Mouse (Mus musculus) liver, embryonic 11.5 days (tissue): Measurements from ENCODE around the gene Smim5. TPM values are rescaled to one million over a fixed set of nuclear protein-coding genes. Genes with fewer than 3 reads are reported as not detected.

ENCODE experiments used
- ATAC-seq: fragments of 200-750 bp; cut with Nextera tagmentation; replicated peaks from 2 replicates; pipeline ENCODE4 v1.8.0; 2017; ENCODE audit warnings: moderate number of reproducible peaks, mild to moderate bottlenecking, moderate TSS enrichment, moderate library complexity; ENCODE audit not compliant: low FRiP score
- DNase-seq: peaks from one replicate; pipeline ENCODE4 v3.0.0-alpha.2; 2017; ENCODE audit warnings: low spot score
- H3K27ac ChIP-seq: fragments of 300-500 bp; sonication (generic); 2 replicates; pipeline ENCODE4 v1.5.1; 2014; ENCODE audit warnings: mild to moderate bottlenecking, low read depth, low read length, control low read depth
- H3K27me3 ChIP-seq: fragments of 300-500 bp; sonication (generic); replicated peaks from 2 replicates; pipeline ENCODE4 v1.6.1; 2014; ENCODE audit warnings: low read length, mixed read lengths; ENCODE audit not compliant: control insufficient read depth, insufficient read depth
- H3K36me3 ChIP-seq: fragments of 300-500 bp; sonication (generic); 2 replicates; pipeline ENCODE4 v1.6.1; 2014; ENCODE audit warnings: mild to moderate bottlenecking, low read length, moderate library complexity, mixed read lengths; ENCODE audit not compliant: control insufficient read depth, insufficient read depth
- H3K4me1 ChIP-seq: fragments of 300-500 bp; sonication (generic); replicated peaks from 2 replicates; pipeline ENCODE4 v1.6.1; 2014; ENCODE audit warnings: low read length, mixed read lengths; ENCODE audit not compliant: control insufficient read depth, insufficient read depth
- H3K4me2 ChIP-seq: fragments of 300-500 bp; sonication (generic); 2 replicates; pipeline ENCODE4 v1.6.1; 2014; ENCODE audit warnings: mild to moderate bottlenecking, control low read depth, moderate library complexity
- H3K4me3 ChIP-seq: fragments of 300-500 bp; sonication (generic); 2 replicates; pipeline ENCODE4 v1.5.1; 2014; ENCODE audit warnings: low read depth, low read length, control low read depth
- H3K9ac ChIP-seq: fragments of 300-500 bp; sonication (generic); 2 replicates; pipeline ENCODE4 v1.6.1; 2014; ENCODE audit warnings: low read depth, low read length, control low read depth
- H3K9me3 ChIP-seq: fragments of 300-500 bp; sonication (generic); 2 replicates; pipeline ENCODE4 v1.6.1; 2016; ENCODE audit warnings: low read length, inconsistent platforms, mixed read lengths; ENCODE audit not compliant: control insufficient read depth
- WGBS: fragments of 180-500 bp; shearing (Covaris S2); extraction: QIAGEN DNeasy Blood & Tissue Kit; methylation state at CpG from one replicate; pipeline ENCODE4 v1.1.7; 2014; 5-methylcytosine and 5-hydroxymethylcytosine counted together
- polyA plus RNA-seq: library from polyadenylated mRNA; unstranded; fragments of >200 nt; fragmentation: Nextera tagmentation; extraction: Ambion mirVana; gene quantifications from 2 replicates; pipeline ENCODE4 v1.2.1, GENCODE M21; 2014

Gene Smim5
- polyA plus RNA-seq, 1 experiment from 2014 or later, result 45.9 TPM

DNA sequence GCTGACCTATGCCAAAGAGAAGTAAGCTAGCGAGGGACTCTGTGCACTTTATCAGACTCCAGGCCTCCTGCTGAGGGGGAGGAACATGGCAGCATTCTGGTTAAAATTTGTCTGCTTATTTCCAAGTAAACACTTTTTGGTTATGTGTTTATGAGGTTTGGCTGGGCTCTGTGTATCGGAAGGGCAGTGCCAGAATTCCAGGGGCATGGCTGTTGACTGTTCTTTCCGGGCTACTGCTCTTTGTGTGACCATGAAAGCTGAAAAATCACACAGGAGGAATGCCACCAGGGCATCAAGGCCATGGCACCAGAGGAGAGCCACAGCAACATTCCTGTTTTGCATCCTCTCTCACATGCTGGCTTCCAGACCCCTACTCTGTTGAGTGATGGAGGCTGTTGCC lies 6.3 kb downstream of the Smim5 start:
- Histone ChIP-seq H3K27me3 (no peaks in the 10 kb centered on the region), H3K4me2 (no peak overlapping the region), H3K9ac (no peak overlapping the region; the same call in 1 of the 2 replicates), H3K9me3 (no peaks in the 10 kb centered on the region), H3K4me3 (no peak overlapping the region), H3K4me1 (peaks cover 57% of the 10 kb centered on the region), H3K27ac (peak overlapping the region; percentile 100; the same call in 1 of the 2 replicates), H3K36me3 (peaks cover 5% of the 10 kb centered on the region; the same call in 1 of the 2 replicates)
- 79% methylated on average over 3 of the region's 3 CpGs for WGBS
- ATAC-seq (no peak), DNase-seq (no peak)

DNA sequence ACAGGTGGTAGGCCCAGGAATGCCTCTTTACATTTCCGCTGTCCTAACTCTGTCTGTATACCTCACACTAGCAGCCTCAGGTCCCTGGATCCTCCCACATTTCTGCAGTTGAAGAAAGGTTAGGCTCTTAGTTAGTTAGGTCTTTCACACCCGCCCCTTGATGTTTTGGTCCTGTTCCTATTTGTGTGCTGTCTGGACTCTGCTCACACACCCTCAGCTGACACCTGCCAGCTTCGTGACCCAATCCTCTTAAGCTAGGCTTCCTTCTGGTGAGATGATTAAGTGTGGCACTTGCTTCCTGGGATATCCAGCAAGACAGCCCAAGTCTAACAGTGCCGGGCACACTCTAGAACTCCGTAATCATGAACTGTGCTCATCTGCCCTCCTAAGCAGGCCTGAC lies 6.8 kb downstream of the Smim5 start:
- peaks cover 57% of the 10 kb centered on the region for H3K4me1 ChIP-seq
- peak overlapping the region; percentile 8; the same call in 1 of the 2 replicates for H3K9ac ChIP-seq
- DNase-seq (no peak), ATAC-seq (no peak)
- H3K9me3 ChIP-seq, result no peaks in the 10 kb centered on the region
- no peak overlapping the region for H3K4me3 ChIP-seq
- no peaks in the 10 kb centered on the region for H3K27me3 ChIP-seq
- H3K27ac ChIP-seq, result peak overlapping the region; percentile 4; the same call in 1 of the 2 replicates
- H3K36me3 ChIP-seq, result peaks cover 5% of the 10 kb centered on the region
- H3K4me2 ChIP-seq, result no peak overlapping the region
- WGBS, result 89% methylated on average over 5 of the region's 5 CpGs

DNA sequence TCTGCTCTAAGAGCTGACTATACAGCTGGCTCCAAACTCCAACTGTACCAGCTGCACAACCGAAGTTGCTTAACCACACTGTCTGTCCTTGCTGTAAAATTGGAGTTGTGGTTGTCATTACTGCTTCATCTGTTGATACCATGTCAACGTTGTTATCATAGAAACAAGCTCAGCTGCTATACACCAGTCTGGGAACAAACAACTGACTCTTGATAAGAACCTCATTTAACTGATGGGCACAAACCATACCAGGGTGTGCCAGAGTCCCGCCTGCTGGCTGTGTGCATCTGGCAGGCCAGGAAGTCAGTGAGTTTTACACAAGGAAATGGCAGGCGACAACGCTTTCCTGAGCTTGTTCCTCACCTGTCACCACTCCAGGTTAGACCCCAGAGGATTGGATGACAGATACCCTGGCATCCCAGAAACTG lies 11.4 kb downstream of the Smim5 start:
- ATAC-seq (peak; percentile 88), DNase-seq (no peak)
- H3K9ac ChIP-seq, result peak overlapping the region; percentile 23
- no peaks in the 10 kb centered on the region for H3K9me3 ChIP-seq
- H3K4me1 ChIP-seq, result peaks cover 22% of the 10 kb centered on the region
- H3K36me3 ChIP-seq, result peaks cover 13% of the 10 kb centered on the region
- H3K4me3 ChIP-seq, result no peak overlapping the region
- peak overlapping the region; percentile 44 for H3K4me2 ChIP-seq
- peak overlapping the region; percentile 96 for H3K27ac ChIP-seq
- 59% methylated on average over 5 of the region's 5 CpGs for WGBS
- no peaks in the 10 kb centered on the region for H3K27me3 ChIP-seq

DNA sequence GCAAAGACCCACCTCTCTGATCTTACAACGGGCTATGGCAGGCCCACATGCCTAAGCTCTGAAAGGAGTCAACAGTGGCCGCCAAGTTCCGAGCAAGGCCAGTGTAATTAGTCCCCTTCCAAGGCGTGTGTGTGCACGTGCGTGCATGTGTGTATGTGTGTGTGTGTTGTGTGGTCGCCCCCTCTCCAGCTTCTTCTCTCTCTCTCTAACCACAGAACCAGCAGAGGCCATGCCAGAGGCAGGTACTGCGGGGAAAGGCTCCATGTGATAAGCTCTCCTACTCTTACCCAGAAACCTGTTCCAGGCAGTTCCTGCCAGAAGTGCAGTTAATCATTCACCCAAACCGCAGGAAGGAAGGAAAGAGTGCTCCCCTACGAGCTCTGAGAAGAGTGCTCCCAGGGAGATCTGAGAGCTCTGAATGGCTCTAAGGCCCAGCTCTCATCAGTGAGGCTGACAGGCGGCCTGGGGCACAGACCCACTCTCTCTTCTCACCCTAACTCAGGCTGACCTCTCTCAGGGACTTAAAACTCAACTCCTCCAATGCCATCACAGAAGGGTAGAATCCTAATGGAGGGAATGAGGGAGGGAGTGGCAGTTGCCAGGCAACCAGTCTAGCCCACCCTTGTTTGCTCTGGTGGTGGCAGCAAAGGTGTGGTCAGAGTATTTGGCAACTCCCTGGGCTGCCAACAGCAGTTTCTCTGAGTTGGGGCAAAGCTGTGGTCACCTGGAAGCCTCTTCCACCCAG lies 12.0 kb downstream of the Smim5 start, which contains the start of gene Smim6:
Gene Smim6 (plus strand): TSS at position 386 of the 745 bp plus-strand sequence.
- peak within 1 kb of the TSS; percentile 23 for H3K9ac ChIP-seq
- H3K27ac ChIP-seq, result peak within 1 kb of the TSS; percentile 96
- DNase-seq, result no peak
- no peaks in the 10 kb centered on the region for H3K27me3 ChIP-seq
- H3K36me3 ChIP-seq, result peaks cover 13% of the 10 kb centered on the region
- H3K9me3 ChIP-seq, result no peaks in the 10 kb centered on the region
- 41% methylated on average over 11 of the region's 11 CpGs for WGBS
- peaks cover 22% of the 10 kb centered on the region for H3K4me1 ChIP-seq
- H3K4me2 ChIP-seq, result peak within 1 kb of the TSS; percentile 44
- no peak within 1 kb of the TSS for H3K4me3 ChIP-seq
- peak; percentile 73 for ATAC-seq

DNA sequence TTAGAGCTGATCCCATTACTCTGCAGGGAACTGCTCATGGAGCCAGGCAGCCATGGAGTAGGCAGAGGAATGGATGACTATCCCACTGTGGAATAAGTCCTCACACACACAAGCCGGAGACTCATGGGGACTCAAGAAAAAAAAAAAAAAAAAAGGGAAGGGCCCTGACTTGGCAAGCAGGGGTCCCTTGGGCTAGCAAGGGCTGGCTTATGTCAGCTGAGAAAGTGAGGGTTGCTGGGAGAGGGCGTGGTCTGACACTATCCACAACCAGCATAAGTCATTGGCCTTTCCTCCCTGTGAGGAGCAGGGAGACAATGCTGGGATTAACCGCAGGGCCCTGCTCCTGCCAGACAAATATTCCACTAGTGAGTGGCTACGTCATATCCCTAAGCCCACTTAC lies 16.8 kb downstream of the Smim5 start:
- WGBS, result 92% methylated on average over 4 of the region's 4 CpGs
- H3K4me3 ChIP-seq, result no peak overlapping the region
- H3K4me2 ChIP-seq, result no peak overlapping the region
- no peaks in the 10 kb centered on the region for H3K9me3 ChIP-seq
- no peaks in the 10 kb centered on the region for H3K27me3 ChIP-seq
- DNase-seq (no peak), ATAC-seq (no peak)
- H3K9ac ChIP-seq, result no peak overlapping the region; the same call in 1 of the 2 replicates
- H3K36me3 ChIP-seq, result peaks cover 14% of the 10 kb centered on the region
- H3K27ac ChIP-seq, result no peak overlapping the region
- peaks cover 11% of the 10 kb centered on the region for H3K4me1 ChIP-seq

DNA sequence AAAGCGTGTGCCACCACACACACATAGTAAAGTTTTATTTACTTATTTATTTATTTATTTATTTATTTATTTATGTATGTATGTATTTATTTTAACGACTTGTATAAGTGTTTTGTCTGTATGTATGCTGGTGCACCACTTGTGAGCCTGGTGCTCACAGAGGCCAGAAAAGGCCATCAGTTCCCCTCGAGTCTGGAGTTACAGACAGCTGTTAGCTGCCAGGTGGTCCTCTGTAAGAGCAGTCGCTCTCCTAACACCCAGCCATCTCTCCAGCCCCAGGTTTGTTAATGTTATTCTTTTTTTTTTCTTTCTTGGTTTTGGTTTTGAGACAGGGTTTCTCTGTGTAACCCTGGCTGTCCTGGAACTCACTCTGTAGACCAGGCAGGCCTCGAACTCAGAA lies 18.9 kb downstream of the Smim5 start:
- Histone ChIP-seq H3K9me3 (no peaks in the 10 kb centered on the region), H3K9ac (no peak overlapping the region), H3K27ac (no peak overlapping the region), H3K36me3 (peaks cover 21% of the 10 kb centered on the region), H3K4me2 (no peak overlapping the region), H3K4me1 (0 out of 2 replicates have a peak, but pooled peaks cover 2% of the 10 kb centered on the region), H3K4me3 (no peak overlapping the region), H3K27me3 (no peaks in the 10 kb centered on the region)
- 86% methylated on average over 5 of the region's 5 CpGs for WGBS
- ATAC-seq, result no peak
- DNase-seq, result no peak

DNA sequence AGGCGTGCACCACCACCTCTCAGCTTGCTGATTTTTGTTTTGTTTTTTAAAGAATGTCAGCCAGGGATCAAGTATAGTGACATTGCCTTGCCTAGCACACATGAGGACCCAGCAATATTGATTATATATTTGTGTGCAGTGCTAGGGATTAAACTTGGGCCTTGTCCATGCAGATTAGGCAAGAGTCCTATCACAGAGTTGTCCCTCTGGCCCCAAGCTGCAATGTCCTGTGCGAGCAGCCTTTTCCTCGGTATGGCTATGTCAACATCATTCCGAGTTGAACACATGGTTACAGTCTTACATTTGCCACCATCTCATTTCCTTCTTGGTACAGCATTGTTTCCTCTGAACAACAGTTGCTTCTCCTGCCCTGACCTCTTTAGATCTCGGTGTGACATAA lies 19.3 kb downstream of the Smim5 start:
- WGBS, result 90% methylated on average over 5 of the region's 5 CpGs
- H3K36me3 ChIP-seq, result peaks cover 21% of the 10 kb centered on the region
- H3K27ac ChIP-seq, result no peak overlapping the region
- DNase-seq (no peak), ATAC-seq (no peak)
- no peak overlapping the region for H3K4me3 ChIP-seq
- H3K27me3 ChIP-seq, result no peaks in the 10 kb centered on the region
- H3K4me1 ChIP-seq, result 0 out of 2 replicates have a peak, but pooled peaks cover 2% of the 10 kb centered on the region
- no peaks in the 10 kb centered on the region for H3K9me3 ChIP-seq
- no peak overlapping the region for H3K4me2 ChIP-seq
- no peak overlapping the region for H3K9ac ChIP-seq

DNA sequence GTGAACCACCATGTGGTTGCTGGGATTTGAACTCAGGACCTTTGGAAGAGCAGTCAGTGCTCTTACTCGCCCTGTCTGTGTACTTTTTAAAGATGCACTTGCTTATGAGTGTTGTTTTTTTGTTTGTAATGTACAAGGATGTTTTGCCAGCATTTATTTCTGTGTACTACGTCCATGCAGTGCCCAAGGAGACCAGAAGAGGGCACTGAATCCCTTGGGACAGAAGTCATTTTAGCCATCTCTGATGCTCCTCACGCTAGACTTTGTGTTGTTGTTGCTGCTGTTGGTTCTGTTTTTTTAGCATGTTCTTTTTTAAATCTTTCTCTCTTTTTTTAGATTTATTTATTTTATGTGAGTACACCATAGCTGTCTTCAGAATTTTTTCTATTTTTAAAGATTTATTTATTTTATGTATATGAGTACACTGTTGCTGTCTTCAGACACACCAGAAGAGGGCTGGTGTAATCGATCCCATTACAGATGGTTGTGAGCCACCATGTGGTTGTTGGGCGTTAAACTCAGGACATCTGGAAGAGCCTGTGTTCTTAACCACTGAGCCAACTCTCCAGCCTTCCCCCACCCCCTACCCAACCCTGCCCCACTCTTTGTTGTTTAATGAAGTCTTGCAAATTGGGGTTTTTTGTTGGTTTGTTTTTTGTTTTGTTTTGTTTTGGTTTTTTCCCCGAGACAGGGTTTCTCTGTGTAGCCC lies 20.5 kb downstream of the Smim5 start:
- Histone ChIP-seq H3K9me3 (no peaks in the 10 kb centered on the region), H3K36me3 (peaks cover 21% of the 10 kb centered on the region), H3K9ac (no peak overlapping the region), H3K4me3 (no peak overlapping the region), H3K27me3 (no peaks in the 10 kb centered on the region), H3K4me2 (no peak overlapping the region), H3K27ac (no peak overlapping the region), H3K4me1 (0 out of 2 replicates have a peak, but pooled peaks cover 2% of the 10 kb centered on the region)
- peak; percentile 68 for ATAC-seq
- 44% methylated on average over 6 of the region's 6 CpGs for WGBS
- DNase-seq, result no peak
